In the genomic region with DNA sequence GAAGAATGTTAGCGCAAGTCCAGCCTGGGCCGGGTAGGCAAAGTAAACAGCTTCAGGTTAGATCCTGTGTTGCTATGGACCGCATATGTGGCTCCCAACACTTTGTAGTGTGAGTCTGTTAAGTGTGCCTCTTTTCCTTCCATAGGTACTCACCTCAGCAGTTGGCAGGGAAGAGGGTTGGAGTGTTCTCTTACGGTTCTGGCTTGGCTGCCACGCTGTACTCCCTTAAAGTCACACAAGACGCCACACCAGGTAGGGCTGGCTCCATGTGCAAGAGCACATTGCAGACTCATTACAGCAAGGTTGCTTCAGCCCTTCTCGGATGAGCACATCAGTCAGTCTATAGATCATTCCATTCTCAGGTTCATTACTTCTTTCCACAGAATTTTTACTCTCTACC, we compare ENCODE assay signal across 26 mouse cellular contexts. TPM values are rescaled to one million over a fixed set of nuclear protein-coding genes. Genes with fewer than 3 reads are reported as not detected.
DNase-seq lines count a peak whose midpoint lies in the region; ATAC-seq and TF ChIP-seq lines count a peak whose summit lies in the region.
"Had no signal": no experiment of that assay in that cellular context is flagged by ENCODE, and none has a peak within 500 bp of the region (broad histone marks: within the 10 kb centered on the region; RNA-seq: fewer than 3 reads in every experiment).

No protein-coding gene starts in this region.

- no peaks in the 10 kb centered on the region for H3K9me3 ChIP-seq in lung, postnatal 0 days (ENCODE audit: low read length)
- H3K9me3 ChIP-seq: embryonic facial prominence, embryonic 12.5 days; forebrain, embryonic 13.5 days; forebrain, embryonic 15.5 days; G1E had no signal

- WGBS in lung, postnatal 0 days = 70% methylated on average over 7 of the region's 7 CpGs

- H3K4me3 ChIP-seq in lung, postnatal 0 days (ENCODE audit: low read depth, low read length) = no peak overlapping the region
- H3K4me3 ChIP-seq in brown adipose tissue, adult 24 weeks (ENCODE audit: insufficient read depth, low read depth, low read length) = no peak overlapping the region
- H3K4me3 ChIP-seq: embryonic facial prominence, embryonic 12.5 days; forebrain, embryonic 13.5 days; forebrain, embryonic 15.5 days had no signal

- no peak for TF ChIP-seq CTCF in lung, postnatal 0 days (IDR thresholded peaks at IDR 0.05)

- H3K27me3 ChIP-seq in lung, postnatal 0 days (replicated peaks; ENCODE audit: insufficient read depth, low read length) = no peaks in the 10 kb centered on the region
- H3K27me3 ChIP-seq: CH12.LX; embryonic facial prominence, embryonic 12.5 days; forebrain, embryonic 13.5 days; forebrain, embryonic 15.5 days; Patski had no signal

- peaks cover 32% of the 10 kb centered on the region for H3K36me3 ChIP-seq in lung, postnatal 0 days (ENCODE audit: insufficient read depth, low read length)

- no peaks in the 10 kb centered on the region; the same call in 1 of the 2 replicates for H3K4me1 ChIP-seq in lung, postnatal 0 days (ENCODE audit: insufficient read depth, low read depth, low read length)
- H3K4me1 ChIP-seq in brown adipose tissue, adult 24 weeks (ENCODE audit: control insufficient read depth, insufficient read depth, insufficient read length, low read length) = peaks cover 2% of the 10 kb centered on the region; the same call in 1 of the 2 replicates
- H3K4me1 ChIP-seq: embryonic facial prominence, embryonic 12.5 days; forebrain, embryonic 13.5 days; forebrain, embryonic 15.5 days had no signal

- no peak overlapping the region for H3K27ac ChIP-seq in lung, postnatal 0 days (ENCODE audit: low read length)
- H3K27ac ChIP-seq in brown adipose tissue, adult 24 weeks (replicated peaks; ENCODE audit: low read depth, low read length) = peak overlapping the region; percentile 56; the same call in 1 of the 2 replicates
- H3K27ac ChIP-seq: embryonic facial prominence, embryonic 12.5 days; forebrain, embryonic 13.5 days; forebrain, embryonic 15.5 days had no signal

- ATAC-seq in lung, postnatal 0 days = peak; percentile 57
- ATAC-seq in megakaryocyte, adult 5-6 weeks (ENCODE audit: poor library complexity, severe bottlenecking) = no peak
- ATAC-seq: activated CD4-positive, CD25-positive, alpha-beta regulatory T cell, adult 4 months; CD4-positive, CD25-positive, alpha-beta regulatory T cell, adult 4 months; forebrain, embryonic 13.5 days; forebrain, embryonic 15.5 days; forebrain, postnatal 0 days; Patski had no signal

- H3K4me2 ChIP-seq in lung, postnatal 0 days (replicated peaks; ENCODE audit: low read depth, low read length) = no peak overlapping the region
- H3K4me2 ChIP-seq: embryonic facial prominence, embryonic 12.5 days; forebrain, embryonic 13.5 days; forebrain, embryonic 15.5 days had no signal

- peak; percentile 13 for DNase-seq in lung, postnatal 0 days (ENCODE audit: low spot score)
- DNase-seq in lung, postnatal 10 days = no peak
- peak; percentile 9 for DNase-seq in 416B (ENCODE audit: low read depth)
- no peak for DNase-seq in layer of hippocampus, postnatal 14 days (ENCODE audit: low spot score in 2 of 2)
- DNase-seq: adrenal gland, adult 8-10 months; adrenal gland, postnatal 14 days; adrenal gland, postnatal 36 days; B cell, adult 2 months; cerebellum, adult 11 months; cerebellum, adult 18-20 months; cerebellum, adult 8-10 months; cerebellum, adult 9-11 months; cerebellum, postnatal 14 days; cerebellum, postnatal 36 days; embryo, embryonic 11 days; forebrain, postnatal 0 days had no signal

- TF ChIP-seq EP300 in lung, postnatal 0 days (IDR thresholded peaks at IDR 0.05) = no peak

- no peak overlapping the region for H3K9ac ChIP-seq in lung, postnatal 0 days (replicated peaks; ENCODE audit: low read depth)
- H3K9ac ChIP-seq: embryonic facial prominence, embryonic 12.5 days; forebrain, embryonic 13.5 days; forebrain, embryonic 15.5 days; forebrain, postnatal 0 days had no signal

RNA-seq across cellular contexts. Expression of a gene that starts 14.1 kb away (rescaled TPM):
- polyA plus RNA-seq in lung, postnatal 0 days (2015; fragmentation: Nextera tagmentation; extraction: Ambion mirVana) = 95.4 and 118 TPM in 2 replicates
- 191 and 228 TPM in 2 replicates for polyA plus RNA-seq in brown adipose tissue, adult 24 weeks (2012; ENCODE audit: insufficient read depth, insufficient read length, missing spikeins)
- 100 to 1,000 TPM; 424 to 503 TPM for total RNA-seq in layer of hippocampus, postnatal 14 days (2021)
- 27.6 and 29.7 TPM in 2 replicates for total RNA-seq in megakaryocyte, adult 5-6 weeks (2015)
- 36.9 and 40.8 TPM in 2 replicates for total RNA-seq in megakaryocyte, adult 5-6 weeks (2017)

RNA-seq across cellular contexts. Expression of a gene that starts 51.4 kb away (rescaled TPM):
- polyA plus RNA-seq in lung, postnatal 0 days (2015; fragmentation: Nextera tagmentation; extraction: Ambion mirVana) = 0.63 and 0.76 TPM in 2 replicates
- 1.7 and 3.0 TPM in 2 replicates for polyA plus RNA-seq in brown adipose tissue, adult 24 weeks (2012; ENCODE audit: insufficient read depth, insufficient read length, missing spikeins)
- 10 to 100 TPM; 12.5 to 13.5 TPM for total RNA-seq in layer of hippocampus, postnatal 14 days (2021)
- total RNA-seq in megakaryocyte, adult 5-6 weeks (2015) = 0.98 and 1.4 TPM in 2 replicates
- 0.48 and 1.5 TPM in 2 replicates for total RNA-seq in megakaryocyte, adult 5-6 weeks (2017)

Comparison
In these comparisons a context has a peak if more than half of its experiments do, and no peak if none do; other contexts are left out.
1. DNase-seq: peak in lung, postnatal 0 days (single experiment) and 416B (single experiment); none in lung, postnatal 10 days (single experiment) and layer of hippocampus, postnatal 14 days (0 of 2).
2. RNA of a gene that starts 14.1 kb away (total RNA-seq): 424 to 503 TPM in layer of hippocampus, postnatal 14 days; 27.6 to 40.8 TPM in megakaryocyte, adult 5-6 weeks; every median in the first group is over 10 times any median in the second.
3. RNA of a gene that starts 51.4 kb away (total RNA-seq): 12.5 to 13.5 TPM in layer of hippocampus, postnatal 14 days; 0.48 to 1.5 TPM in megakaryocyte, adult 5-6 weeks; every median in the first group is over 4 times any median in the second.